Mouse (Mus musculus): ENCODE results near the gene Gcsh.

Gcsh gene

DNA sequence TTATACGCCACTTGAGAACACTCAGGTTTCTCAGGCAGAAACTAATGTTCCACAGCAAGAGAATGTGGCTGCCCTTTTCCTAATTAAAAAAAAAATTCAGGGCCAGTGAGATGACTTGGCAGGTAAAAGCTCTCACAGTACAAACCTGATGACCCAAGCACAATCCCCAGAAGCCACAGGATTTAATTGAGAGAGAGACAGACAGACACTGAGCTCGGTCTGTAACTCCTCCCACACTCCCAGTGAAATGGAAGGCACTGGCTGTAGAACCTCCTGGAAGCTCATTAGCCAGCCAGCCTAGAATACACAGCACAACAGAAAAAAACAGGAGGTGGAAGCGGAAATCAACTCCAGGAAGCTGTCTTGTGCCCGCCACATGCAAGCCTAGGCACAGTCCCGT is 17.7 kb downstream of the Gcsh start:
- DNase-seq, result no peak

DNA sequence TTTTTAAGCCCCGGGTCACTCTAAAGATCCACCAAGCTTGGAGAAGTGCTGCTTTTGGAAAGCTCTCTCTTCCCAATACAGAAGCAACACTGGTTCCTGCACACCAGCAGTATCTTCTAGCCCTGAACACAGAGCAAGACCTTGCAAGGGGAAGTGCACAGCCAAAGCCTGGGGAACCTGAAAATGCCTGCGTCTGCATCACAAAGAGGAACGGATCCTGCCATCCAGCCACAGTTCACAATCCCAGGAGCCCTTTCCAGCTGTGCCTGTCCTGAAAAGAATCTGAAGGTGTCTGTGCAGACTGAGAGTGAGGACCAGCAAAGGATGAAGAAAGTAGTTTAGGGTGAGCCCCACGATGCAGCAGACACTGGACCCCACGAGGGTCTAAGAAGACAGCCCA is 18.3 kb downstream of the Gcsh start:
- DNase-seq, result no peak

- DNase-seq, result no peak
Observed at GRCm38 (mm10) chr8:116969531-116969930, 23.8 kb downstream of the Gcsh start.

DNA sequence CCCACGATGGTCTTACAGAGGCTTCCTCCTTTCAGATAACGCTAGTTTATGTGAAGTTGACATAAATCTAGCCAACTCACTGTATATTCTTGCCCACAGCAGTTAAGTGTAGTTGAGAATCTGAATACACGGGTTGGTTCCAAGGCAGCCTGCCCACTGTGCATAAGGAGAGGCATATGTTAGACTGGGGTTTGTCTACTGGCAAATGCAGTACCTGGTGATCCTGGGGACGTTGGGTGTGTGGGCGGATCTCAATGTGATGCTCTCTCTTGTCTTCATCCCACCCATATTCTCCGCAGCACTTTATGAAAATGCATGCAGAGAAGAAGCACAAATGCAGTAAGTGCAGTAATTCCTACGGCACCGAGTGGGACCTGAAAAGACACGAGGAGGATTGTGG is 38.9 kb downstream of the Gcsh start:
- no peak for DNase-seq

GRCm38 (mm10) chr8:116952428-116952827 is 40.9 kb downstream of the Gcsh start:
- DNase-seq, result no peak

GRCm38 (mm10) chr8:116951778-116952177 is 41.6 kb downstream of the Gcsh start:
- DNase-seq, result no peak

GRCm38 (mm10) chr8:116951369-116951768 is 42.0 kb downstream of the Gcsh start:
- DNase-seq, result peak; percentile 40

GRCm38 (mm10) chr8:116947589-116947988 is 45.7 kb downstream of the Gcsh start:
- DNase-seq, result no peak

GRCm38 (mm10) chr8:116946851-116947250 is 46.5 kb downstream of the Gcsh start:
- DNase-seq, result no peak

DNA sequence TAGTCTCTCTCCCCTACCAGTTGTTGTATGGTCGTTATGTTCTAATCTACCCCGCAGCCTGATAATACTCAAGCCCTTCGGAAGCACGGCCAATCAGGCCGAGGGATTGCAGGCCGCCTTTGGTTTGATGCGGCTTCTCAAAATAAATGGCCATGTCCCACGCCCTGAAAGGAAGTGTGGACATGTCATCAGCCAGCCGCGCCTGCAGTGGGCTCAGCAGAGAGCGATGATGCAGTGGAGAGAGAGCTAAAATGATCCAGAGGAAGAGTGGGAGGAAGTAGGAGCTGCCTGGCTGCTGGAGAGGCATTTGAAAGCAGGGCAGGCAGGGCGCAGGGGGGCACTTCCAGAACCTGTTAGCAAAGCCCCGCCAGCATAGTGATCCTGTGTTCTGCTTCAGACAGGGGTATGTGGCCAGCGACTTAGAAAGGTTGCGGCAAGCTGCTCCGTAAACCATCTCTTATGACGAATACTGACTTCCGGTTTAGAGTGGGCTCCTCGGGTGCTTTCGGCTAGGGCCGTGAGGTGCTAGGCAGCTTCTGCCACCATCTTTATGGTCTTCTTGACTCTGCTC is 47.0 kb downstream of the Gcsh start:
- DNase-seq, result no peak

GRCm38 (mm10) chr8:116945169-116945910 is 48.0 kb downstream of the Gcsh start:
- DNase-seq, result no peak

DNA sequence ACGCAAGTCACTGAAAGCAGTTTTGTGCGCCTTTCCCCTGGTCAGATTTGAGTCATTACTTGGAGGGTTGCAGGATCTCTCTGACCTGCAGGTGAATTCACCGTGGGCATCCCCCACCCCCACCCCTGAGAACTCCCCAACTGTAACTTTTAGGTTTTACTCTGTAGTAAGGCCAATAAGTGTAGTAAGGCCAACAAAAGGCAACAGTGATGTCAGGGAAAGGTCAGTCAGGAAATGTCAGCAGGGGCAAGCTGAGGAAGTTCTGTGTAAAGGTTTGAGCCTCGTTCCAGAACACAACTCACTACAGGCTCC is 49.0 kb downstream of the Gcsh start:
- DNase-seq, result no peak

DNA sequence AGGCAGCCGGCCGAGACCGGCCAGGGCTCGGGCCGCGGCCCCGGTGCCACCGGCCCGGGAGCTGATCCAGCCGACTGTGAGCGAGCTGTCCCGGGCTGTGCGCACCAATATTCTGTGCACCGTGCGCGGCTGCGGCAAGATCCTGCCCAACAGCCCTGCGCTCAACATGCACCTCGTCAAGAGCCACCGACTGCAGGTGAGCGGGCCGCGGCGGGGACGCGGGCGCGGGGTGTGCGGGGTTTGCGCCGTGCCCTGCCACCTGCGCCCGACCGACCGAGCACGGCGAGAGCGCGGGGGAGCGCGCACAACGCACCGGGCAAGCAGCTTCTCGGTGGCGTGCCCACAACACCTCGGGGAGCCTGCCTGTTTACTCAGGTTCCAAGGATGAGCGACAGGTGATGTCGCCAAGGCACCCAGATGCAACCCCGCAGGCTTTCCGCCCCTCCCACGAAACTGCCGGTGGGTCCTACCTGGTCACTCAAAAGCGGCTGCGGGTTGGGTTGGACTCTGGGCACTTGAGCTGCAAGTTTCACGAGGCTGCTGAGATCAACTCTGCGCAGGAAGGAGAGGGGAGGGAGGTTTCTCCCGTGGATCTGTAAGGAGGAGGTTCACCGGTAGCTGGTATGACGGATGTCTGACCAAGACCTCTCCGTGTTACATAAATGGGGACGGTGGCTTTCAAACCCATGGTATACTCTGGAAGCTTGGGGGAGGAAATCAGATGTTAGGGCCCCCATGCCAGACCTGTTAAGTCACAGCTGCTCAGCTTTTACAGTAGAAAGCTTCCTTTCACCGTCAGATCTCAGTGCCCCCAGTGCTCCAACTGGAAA is 49.6 kb downstream of the Gcsh start:
- DNase-seq, result peak; percentile 22

- peak; percentile 90 for DNase-seq
Observed at GRCm38 (mm10) chr8:116943161-116943554, 50.2 kb downstream of the Gcsh start, which contains the start of gene Atmin. TSS of gene Atmin (plus strand) at chr8:116943393.

DNA sequence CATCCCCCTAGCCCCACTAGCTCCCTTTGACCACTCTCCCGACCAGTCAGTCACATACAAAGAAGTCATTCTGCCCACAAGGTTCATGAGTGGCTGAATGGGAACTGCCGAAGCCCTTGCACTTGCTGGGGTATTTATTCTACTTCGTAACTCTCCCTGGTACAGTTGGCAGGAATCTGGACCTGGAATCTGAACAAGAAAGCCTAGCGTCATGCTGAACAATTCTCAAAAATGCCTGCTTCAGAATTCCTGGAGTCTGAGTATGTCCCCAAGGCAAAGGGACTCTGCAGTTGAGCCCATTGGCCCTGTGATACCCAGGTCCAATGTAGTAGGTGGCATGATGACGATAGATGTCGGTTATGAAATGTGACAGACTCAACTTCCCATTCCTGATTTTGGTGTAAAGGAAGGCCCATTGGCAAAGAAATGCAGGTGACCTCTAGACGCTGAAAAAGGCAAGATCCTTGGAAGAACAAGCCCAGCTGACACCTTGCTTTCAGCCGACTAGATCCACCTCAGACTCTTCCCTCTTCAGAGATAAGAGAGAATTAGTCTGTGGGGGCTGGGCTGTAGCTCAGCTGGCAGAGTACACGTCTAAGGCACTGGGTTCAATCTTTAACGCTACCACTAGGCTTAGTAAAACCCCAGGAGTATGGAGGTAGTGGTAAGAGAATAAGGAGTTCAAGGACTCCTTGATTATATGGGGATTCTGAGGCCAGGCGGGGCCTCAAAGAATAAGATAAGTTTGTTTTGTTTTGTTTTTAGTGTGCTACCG is 50.9 kb downstream of the Gcsh start:
- DNase-seq, result no peak

GRCm38 (mm10) chr8:116935506-116935905 is 57.8 kb downstream of the Gcsh start:
- DNase-seq, result no peak

DNA sequence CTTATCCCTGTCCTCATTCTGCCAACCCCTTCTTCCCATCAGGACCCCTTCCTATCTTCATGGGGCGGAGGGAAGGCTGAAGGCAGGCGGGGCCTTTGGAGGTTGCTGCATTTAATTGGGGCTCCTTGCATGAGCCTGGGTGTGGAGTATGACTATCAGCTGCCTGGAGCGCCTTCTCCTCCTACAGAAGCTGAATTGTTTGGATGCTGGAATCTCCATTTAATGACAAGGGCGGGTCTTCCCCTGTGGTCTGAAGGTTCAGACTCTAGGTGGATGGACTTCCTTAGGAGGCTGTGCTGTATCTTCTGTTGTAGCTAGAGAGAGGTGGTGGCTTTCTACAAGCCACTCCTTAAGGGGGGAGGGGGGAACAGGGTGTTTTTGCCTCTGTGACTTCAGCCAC is 58.4 kb downstream of the Gcsh start:
- no peak for DNase-seq

Data from lung, postnatal 14 days (tissue).